Mouse (Mus musculus) myocyte (in vitro differentiated cells): Measurements from ENCODE around the gene Saysd1. TPM values are rescaled to one million over a fixed set of nuclear protein-coding genes. Genes with fewer than 3 reads are reported as not detected.

Source experiments
- H3K27me3 ChIP-seq: one replicate; pipeline ENCODE4 v1.6.1; 2011; ENCODE audit not compliant: control insufficient read depth, insufficient read depth, insufficient read length
- H3K36me3 ChIP-seq: one replicate; pipeline ENCODE4 v1.6.1; 2011; ENCODE audit not compliant: control insufficient read depth, insufficient read depth
- H3K4me2 ChIP-seq: one replicate; pipeline ENCODE4 v1.6.1; 2011; ENCODE audit warnings: low read depth, control low read depth
- H3K4me3 ChIP-seq: one replicate; pipeline ENCODE4 v1.5.1; 2011; ENCODE audit warnings: mild to moderate bottlenecking, control low read depth, moderate library complexity
- H3K79me2 ChIP-seq: one replicate; pipeline ENCODE4 v1.6.1; 2011; ENCODE audit not compliant: control insufficient read depth, insufficient read depth
- H3ac ChIP-seq: one replicate; pipeline ENCODE4 v1.6.1; 2011; ENCODE audit not compliant: control insufficient read depth, insufficient read length
- CEBPB ChIP-seq: IDR thresholded peaks from 2 replicates; pipeline ENCODE4 v1.6.1; 2011; ENCODE audit warnings: mild to moderate bottlenecking, moderate library complexity; ENCODE audit not compliant: poor library complexity, insufficient read depth, severe bottlenecking
- E2F4 ChIP-seq: IDR thresholded peaks from one replicate; pipeline ENCODE4 v1.6.1; 2011; ENCODE audit warnings: mild to moderate bottlenecking, control low read depth, moderate library complexity; ENCODE audit not compliant: insufficient read depth
- MAX ChIP-seq: IDR thresholded peaks from one replicate; pipeline ENCODE4 v1.6.1; 2011; ENCODE audit warnings: low read depth, mild to moderate bottlenecking, control low read depth
- MYOD1 ChIP-seq, 3 experiments: IDR thresholded peaks; one replicate each; pipeline ENCODE4 v1.6.1; 2011; ENCODE audit warnings: control low read depth in 2 of 3, low read depth in 2 of 3, mild to moderate bottlenecking in 2 of 3, moderate library complexity in 1 of 3; ENCODE audit not compliant: insufficient read length in 2 of 3, control insufficient read depth in 1 of 3
- MYOG ChIP-seq, 3 experiments: IDR thresholded peaks; one replicate each; pipeline ENCODE4 v1.6.1; 2011; ENCODE audit warnings: control low read depth in 2 of 3, low read depth in 2 of 3, mild to moderate bottlenecking in 2 of 3; ENCODE audit not compliant: insufficient read length in 2 of 3, control insufficient read depth in 1 of 3, insufficient read depth in 1 of 3
- POLR2A ChIP-seq: IDR thresholded peaks from one replicate; pipeline ENCODE4 v1.6.1; 2011; ENCODE audit warnings: low read depth, mild to moderate bottlenecking, control low read depth, moderate library complexity; ENCODE audit not compliant: insufficient read length
- POLR2AphosphoS2 ChIP-seq: IDR thresholded peaks from one replicate; pipeline ENCODE4 v1.6.1; 2011; ENCODE audit warnings: low read depth, control low read depth; ENCODE audit not compliant: insufficient read length
- REST ChIP-seq: IDR thresholded peaks from one replicate; pipeline ENCODE4 v1.6.1; 2011; ENCODE audit warnings: mild to moderate bottlenecking, control low read depth, moderate library complexity; ENCODE audit not compliant: insufficient read depth, insufficient read length
- SRF ChIP-seq: IDR thresholded peaks from one replicate; pipeline ENCODE4 v1.6.1; 2011; ENCODE audit warnings: low read depth; ENCODE audit not compliant: control insufficient read depth, insufficient read length
- TCF12 ChIP-seq: IDR thresholded peaks from one replicate; pipeline ENCODE4 v1.6.1; 2011; ENCODE audit warnings: mild to moderate bottlenecking, control low read depth; ENCODE audit not compliant: poor library complexity, insufficient read depth, severe bottlenecking
- TCF3 ChIP-seq: IDR thresholded peaks from one replicate; pipeline ENCODE4 v1.6.1; 2011; ENCODE audit warnings: low read depth, control low read depth; ENCODE audit not compliant: insufficient read length
- USF1 ChIP-seq: IDR thresholded peaks from one replicate; pipeline ENCODE4 v1.6.1; 2011; ENCODE audit warnings: low read depth, mild to moderate bottlenecking, control low read depth, moderate library complexity
- polyA plus RNA-seq: library from polyadenylated mRNA; unstranded; fragments of >200 nt; fragmentation: generic; extraction: Trizol; gene quantifications from one replicate; pipeline ENCODE4 v1.2.1, GENCODE M21; 2012; ENCODE audit warnings: missing spikeins

The Saysd1 gene
- polyA plus RNA-seq, 1 experiment, result 10.5 TPM

DNA sequence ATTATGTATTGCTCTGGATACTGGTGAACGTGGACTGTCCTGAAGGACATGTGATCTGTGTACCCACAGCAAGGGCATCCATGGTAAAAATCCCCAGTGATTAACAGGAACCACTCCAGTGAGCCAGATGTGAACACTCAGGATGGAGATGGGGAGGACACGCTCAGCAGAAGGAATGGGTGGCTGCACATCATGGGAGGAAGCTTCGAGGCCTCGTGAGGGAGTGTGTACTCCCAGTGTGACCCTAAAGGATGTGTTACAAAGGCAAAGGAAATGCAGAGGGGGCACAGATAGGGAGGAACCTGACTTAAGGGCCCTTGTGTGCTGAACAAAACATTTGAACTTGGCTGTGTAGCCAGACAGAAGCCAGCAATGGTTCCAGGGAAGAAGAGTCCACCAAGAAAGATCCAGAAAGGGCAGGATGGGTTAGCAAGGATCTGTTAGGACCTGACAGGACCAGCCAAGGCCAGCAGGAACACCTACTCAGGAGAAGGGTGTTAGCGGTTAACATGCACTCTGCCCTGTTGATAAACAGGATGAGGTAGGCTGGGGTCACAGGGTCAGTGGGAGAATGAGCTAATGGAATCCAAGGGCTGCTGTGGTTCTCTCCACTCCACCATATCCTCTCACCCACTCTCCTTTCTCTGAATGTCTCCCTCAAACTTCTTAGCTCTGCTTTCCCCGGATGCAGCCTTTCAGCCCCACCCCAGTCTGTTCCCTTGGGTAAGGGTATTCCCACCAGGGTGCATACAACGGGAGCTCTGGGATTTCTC, 25.0 kb downstream of the Saysd1 start:
- no peaks in the 10 kb centered on the region for H3K79me2 ChIP-seq
- H3K4me3 ChIP-seq, result no peak overlapping the region
- H3ac ChIP-seq, result no peak overlapping the region
- H3K4me2 ChIP-seq, result no peak overlapping the region
- no peaks in the 10 kb centered on the region for H3K27me3 ChIP-seq
- TF ChIP-seq MYOG (IDR thresholded peaks at IDR 0.05; ENCODE audit: control insufficient read depth in 1 of 3, insufficient read depth in 1 of 3, insufficient read length in 2 of 3, low read depth in 2 of 3) (no peak), MYOD1 (IDR thresholded peaks at IDR 0.05; ENCODE audit: control insufficient read depth in 1 of 3, insufficient read length in 2 of 3, low read depth in 2 of 3) (no peak), POLR2A (no peak)
- H3K36me3 ChIP-seq, result no peaks in the 10 kb centered on the region

DNA sequence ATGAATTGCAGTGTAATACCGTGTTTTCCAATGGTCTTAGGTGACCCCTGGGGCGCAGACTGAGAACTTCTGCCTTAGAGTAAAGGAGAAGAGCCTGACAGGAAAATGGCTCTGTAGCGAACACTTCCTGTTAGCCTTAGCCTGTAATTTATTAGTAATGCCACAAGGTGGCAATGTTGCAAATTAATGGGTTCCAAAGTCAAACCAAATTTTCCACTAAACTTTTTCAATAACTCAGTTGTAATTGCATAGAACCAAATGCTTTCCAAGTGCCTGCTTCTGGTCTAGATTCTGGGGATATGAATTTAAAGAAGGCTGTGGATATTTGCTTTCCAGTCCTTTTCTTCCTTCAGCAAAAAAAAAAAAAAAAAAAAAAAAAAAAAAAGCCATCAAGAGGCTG, 26.1 kb downstream of the Saysd1 start:
- Histone ChIP-seq H3K27me3 (no peaks in the 10 kb centered on the region), H3ac (no peak overlapping the region), H3K4me2 (no peak overlapping the region), H3K36me3 (no peaks in the 10 kb centered on the region), H3K4me3 (no peak overlapping the region), H3K79me2 (no peaks in the 10 kb centered on the region)
- TF ChIP-seq CEBPB, result no peak

DNA sequence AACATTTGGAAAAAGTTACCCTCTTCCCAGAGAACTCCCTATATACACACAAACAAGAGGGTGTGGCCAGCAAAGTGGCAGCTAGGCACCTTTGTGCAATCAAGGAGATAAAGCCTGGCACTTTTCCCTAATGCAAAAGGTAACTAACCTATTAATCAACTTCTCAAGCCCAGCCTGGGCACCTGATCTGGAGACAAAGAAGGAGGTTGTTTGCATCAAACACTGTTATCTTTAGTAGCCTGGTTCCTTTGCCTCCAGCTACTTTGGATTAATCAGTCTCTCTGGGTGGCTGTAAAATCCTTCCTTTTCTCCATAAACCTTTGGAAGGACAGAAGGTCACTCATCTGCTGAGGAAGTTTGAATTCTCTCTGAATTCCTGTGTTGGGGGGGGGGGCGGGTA, 27.4 kb downstream of the Saysd1 start:
- no peak overlapping the region for H3ac ChIP-seq
- peaks cover 2% of the 10 kb centered on the region for H3K27me3 ChIP-seq
- H3K79me2 ChIP-seq, result no peaks in the 10 kb centered on the region
- H3K4me3 ChIP-seq, result no peak overlapping the region
- no peak overlapping the region for H3K4me2 ChIP-seq
- TF ChIP-seq MAX (no peak), MYOG (IDR thresholded peaks at IDR 0.05; ENCODE audit: control insufficient read depth in 1 of 3, insufficient read depth in 1 of 3, insufficient read length in 2 of 3, low read depth in 2 of 3) (no peak), CEBPB (no peak), E2F4 (no peak), POLR2AphosphoS2 (no peak), POLR2A (no peak), USF1 (no peak), MYOD1 (IDR thresholded peaks at IDR 0.05; ENCODE audit: control insufficient read depth in 1 of 3, insufficient read length in 2 of 3, low read depth in 2 of 3) (no peak), TCF3 (no peak), TCF12 (no peak), SRF (no peak), REST (no peak)
- no peaks in the 10 kb centered on the region for H3K36me3 ChIP-seq

DNA sequence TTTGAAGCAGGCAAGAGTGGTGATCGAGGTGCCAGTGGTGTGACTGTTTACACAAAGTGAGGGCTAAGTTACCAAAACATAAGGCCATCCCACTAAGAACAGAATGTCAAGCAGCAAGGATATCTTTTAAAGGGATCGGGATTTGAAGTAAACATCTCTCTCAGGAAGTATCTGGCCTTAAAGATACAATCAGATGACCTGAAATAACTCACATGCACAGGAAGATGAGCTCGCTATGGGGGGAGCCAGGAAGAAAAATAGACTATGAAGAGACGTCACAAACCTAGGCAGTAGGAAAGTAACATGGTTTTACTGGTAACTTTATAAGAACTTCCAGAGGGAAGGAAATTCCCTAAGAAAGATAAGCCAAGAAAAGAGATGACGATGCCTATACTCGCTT, 32.1 kb downstream of the Saysd1 start:
- no peak overlapping the region for H3K4me3 ChIP-seq
- no peaks in the 10 kb centered on the region for H3K79me2 ChIP-seq
- TF ChIP-seq E2F4 (no peak), POLR2A (no peak), TCF12 (no peak), MYOG (IDR thresholded peaks at IDR 0.05; ENCODE audit: control insufficient read depth in 1 of 3, insufficient read depth in 1 of 3, insufficient read length in 2 of 3, low read depth in 2 of 3) (no peak), MAX (no peak), USF1 (no peak), REST (no peak), CEBPB (no peak), MYOD1 (IDR thresholded peaks at IDR 0.05; ENCODE audit: control insufficient read depth in 1 of 3, insufficient read length in 2 of 3, low read depth in 2 of 3) (no peak), TCF3 (no peak), SRF (no peak), POLR2AphosphoS2 (no peak)
- no peak overlapping the region for H3ac ChIP-seq
- H3K36me3 ChIP-seq, result no peaks in the 10 kb centered on the region
- H3K4me2 ChIP-seq, result no peak overlapping the region
- H3K27me3 ChIP-seq, result peaks cover 8% of the 10 kb centered on the region

DNA sequence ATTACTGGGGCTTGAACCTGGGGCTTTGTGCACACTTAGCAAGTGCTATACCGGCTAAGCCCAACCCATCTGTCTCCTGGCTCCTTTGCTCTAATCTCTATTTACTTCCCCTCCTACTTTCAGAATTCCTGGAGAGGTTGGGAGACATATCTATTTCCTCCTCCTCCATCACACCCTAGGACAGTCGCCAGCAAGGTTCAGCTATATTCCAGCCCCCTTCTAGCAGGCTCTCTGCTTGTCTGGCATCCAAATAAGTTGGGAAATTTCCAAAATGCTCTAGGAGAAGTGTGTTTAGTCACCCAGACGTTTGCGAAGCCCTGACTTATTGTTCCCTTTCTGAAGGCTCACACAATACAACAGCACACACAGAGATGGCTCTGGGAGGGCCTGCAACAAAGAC, 35.1 kb downstream of the Saysd1 start:
- no peak for TF ChIP-seq TCF12
- no peak for TF ChIP-seq TCF3
- TF ChIP-seq MYOD1 (IDR thresholded peaks at IDR 0.05; ENCODE audit: control insufficient read depth in 1 of 3, insufficient read length in 2 of 3, low read depth in 2 of 3), result no peak
- no peak for TF ChIP-seq MAX
- TF ChIP-seq POLR2A, result no peak
- no peak for TF ChIP-seq USF1
- TF ChIP-seq E2F4, result no peak
- no peaks in the 10 kb centered on the region for H3K36me3 ChIP-seq
- peaks cover 8% of the 10 kb centered on the region for H3K27me3 ChIP-seq
- H3K4me3 ChIP-seq, result no peak overlapping the region
- H3K79me2 ChIP-seq, result no peaks in the 10 kb centered on the region
- H3K4me2 ChIP-seq, result no peak overlapping the region
- no peak overlapping the region for H3ac ChIP-seq
